Mouse (Mus musculus) intestine, embryonic 14.5 days (tissue): ENCODE results near the gene Olfr1249. TPM values are rescaled to one million over a fixed set of nuclear protein-coding genes. Genes with fewer than 3 reads are reported as not detected.
"Not testable (repeated sequence)": the region's sequence is repeated elsewhere in the genome, so short reads cannot be mapped to it uniquely, and the experiment has no call there.

Experiments used
- ATAC-seq: fragments of 200-750 bp; cut with Nextera tagmentation; replicated peaks from 2 replicates; pipeline ENCODE4 v1.8.0; 2017; ENCODE audit warnings: low read depth, moderate number of reproducible peaks, moderate TSS enrichment, moderate library complexity; ENCODE audit not compliant: low FRiP score, low TSS enrichment
- DNase-seq: peaks from one replicate; pipeline ENCODE4 v3.0.0-alpha.2; 2018; ENCODE audit warnings: low spot score
- H3K27ac ChIP-seq: fragments of 300-500 bp; sonication (generic); 2 replicates; pipeline ENCODE4 v1.5.1; 2014; ENCODE audit warnings: low read depth, mild to moderate bottlenecking, control low read depth
- H3K27me3 ChIP-seq: fragments of 300-500 bp; sonication (generic); replicated peaks from 2 replicates; pipeline ENCODE4 v1.6.1; 2014; ENCODE audit warnings: low read length, control low read depth; ENCODE audit not compliant: control insufficient read depth, insufficient read depth
- H3K36me3 ChIP-seq: fragments of 300-500 bp; sonication (generic); 2 replicates; pipeline ENCODE4 v1.6.1; 2014; ENCODE audit warnings: low read length, control low read depth; ENCODE audit not compliant: control insufficient read depth, insufficient read depth
- H3K4me1 ChIP-seq: fragments of 300-500 bp; sonication (generic); replicated peaks from 2 replicates; pipeline ENCODE4 v1.6.1; 2014; ENCODE audit warnings: low read length, control low read depth, mixed read lengths; ENCODE audit not compliant: control insufficient read depth, insufficient read depth
- H3K4me2 ChIP-seq: fragments of 300-500 bp; sonication (generic); 2 replicates; pipeline ENCODE4 v1.6.1; 2014; ENCODE audit warnings: low read length
- H3K4me3 ChIP-seq: fragments of 300-500 bp; sonication (generic); 2 replicates; pipeline ENCODE4 v1.5.1; 2014; ENCODE audit warnings: low read depth, low read length, control low read depth, mixed read lengths
- H3K9ac ChIP-seq: fragments of 300-500 bp; sonication (generic); 2 replicates; pipeline ENCODE4 v1.6.1; 2014; ENCODE audit warnings: mild to moderate bottlenecking, low read length
- H3K9me3 ChIP-seq: fragments of 300-500 bp; sonication (generic); 2 replicates; pipeline ENCODE4 v1.6.1; 2016; ENCODE audit warnings: low read length, control low read depth; ENCODE audit not compliant: control insufficient read depth
- WGBS: fragments of 180-500 bp; shearing (Covaris S2); extraction: QIAGEN DNeasy Blood & Tissue Kit; methylation state at CpG from one replicate; pipeline ENCODE4 v1.1.7; 2014; 5-methylcytosine and 5-hydroxymethylcytosine counted together
- polyA plus RNA-seq: library from polyadenylated mRNA; unstranded; fragments of >200 nt; fragmentation: Nextera tagmentation; extraction: Ambion mirVana; gene quantifications from 2 replicates; pipeline ENCODE4 v1.2.1, GENCODE M21; 2014

Olfr1249 gene
- polyA plus RNA-seq: not detected in 2 replicates

- Histone ChIP-seq H3K9me3 (no peaks in the 10 kb centered on the region), H3K9ac (no peak within 1 kb of the TSS), H3K4me3 (no peak within 1 kb of the TSS), H3K27ac (no peak within 1 kb of the TSS), H3K36me3 (no peaks in the 10 kb centered on the region), H3K27me3 (no peaks in the 10 kb centered on the region), H3K4me1 (no peaks in the 10 kb centered on the region), H3K4me2 (no peak within 1 kb of the TSS)
- WGBS: 85% methylated on average over 2 of the region's 2 CpGs
- ATAC-seq: no peak
- DNase-seq: no peak
Observed at GRCm38 (mm10) chr2:89634883-89635282, at the start of gene Olfr1249. TSS of gene Olfr1249 (minus strand) at chr2:89634983.

- H3K4me2 ChIP-seq: no peak within 1 kb of the TSS
- ATAC-seq (no peak), DNase-seq (no peak)
- no peaks in the 10 kb centered on the region for H3K9me3 ChIP-seq
- H3K4me1 ChIP-seq: no peaks in the 10 kb centered on the region
- H3K9ac ChIP-seq: no peak within 1 kb of the TSS
- H3K27ac ChIP-seq: no peak within 1 kb of the TSS
- H3K27me3 ChIP-seq: no peaks in the 10 kb centered on the region
- H3K4me3 ChIP-seq: no peak within 1 kb of the TSS
- H3K36me3 ChIP-seq: no peaks in the 10 kb centered on the region
Observed at GRCm38 (mm10) chr2:89671836-89672235, 37.1 kb upstream of the Olfr1249 start, which contains the start of gene Olfr1251. TSS of gene Olfr1251 (minus strand) at chr2:89671936.

GRCm38 (mm10) chr2:89661367-89661766, 26.6 kb upstream of the Olfr1249 start, which contains the start of gene Olfr1250:
TSS of gene Olfr1250 (minus strand) at chr2:89661467.
- H3K4me3 ChIP-seq: no peak within 1 kb of the TSS
- no peaks in the 10 kb centered on the region for H3K9me3 ChIP-seq
- no peaks in the 10 kb centered on the region for H3K4me1 ChIP-seq
- no peak within 1 kb of the TSS for H3K27ac ChIP-seq
- no peaks in the 10 kb centered on the region for H3K27me3 ChIP-seq
- no peak for ATAC-seq
- H3K36me3 ChIP-seq: no peaks in the 10 kb centered on the region
- H3K4me2 ChIP-seq: no peak within 1 kb of the TSS
- H3K9ac ChIP-seq: no peak within 1 kb of the TSS
- no peak for DNase-seq

GRCm38 (mm10) chr2:89618145-89618544, 16.6 kb downstream of the Olfr1249 start, which contains the start of gene Olfr1248:
TSS of gene Olfr1248 (minus strand) at chr2:89618245.
- not testable (repeated sequence) for H3K4me3 ChIP-seq, H3K36me3 ChIP-seq, DNase-seq, H3K9ac ChIP-seq, H3K4me2 ChIP-seq, H3K9me3 ChIP-seq, H3K4me1 ChIP-seq, ATAC-seq, H3K27me3 ChIP-seq, H3K27ac ChIP-seq
- 92% methylated on average over 1 of the region's 1 CpGs for whole genome bisulfite sequencing

- Histone ChIP-seq H3K27me3 (no peaks in the 10 kb centered on the region), H3K9me3 (no peaks in the 10 kb centered on the region), H3K27ac (no peak within 1 kb of the TSS), H3K4me2 (no peak within 1 kb of the TSS), H3K36me3 (no peaks in the 10 kb centered on the region), H3K9ac (no peak within 1 kb of the TSS), H3K4me1 (no peaks in the 10 kb centered on the region), H3K4me3 (no peak within 1 kb of the TSS)
- WGBS: 85% methylated on average over 2 of the region's 2 CpGs
- no peak for ATAC-seq
- no peak for DNase-seq
Observed at GRCm38 (mm10) chr2:89614030-89614429, 20.8 kb downstream of the Olfr1249 start, which contains the start of gene Olfr1247. TSS of gene Olfr1247 (minus strand) at chr2:89614130.

GRCm38 (mm10) chr2:89593057-89593456, 41.7 kb downstream of the Olfr1249 start, which contains the start of gene Olfr1246:
TSS of gene Olfr1246 (minus strand) at chr2:89593157.
- DNase-seq (no peak), ATAC-seq (no peak)
- no peak within 1 kb of the TSS for H3K4me3 ChIP-seq
- 60% methylated on average over 2 of the region's 2 CpGs for WGBS
- no peaks in the 10 kb centered on the region for H3K36me3 ChIP-seq
- no peak within 1 kb of the TSS for H3K4me2 ChIP-seq
- H3K4me1 ChIP-seq: no peaks in the 10 kb centered on the region
- no peak within 1 kb of the TSS for H3K9ac ChIP-seq
- H3K27ac ChIP-seq: no peak within 1 kb of the TSS
- H3K9me3 ChIP-seq: no peaks in the 10 kb centered on the region
- H3K27me3 ChIP-seq: no peaks in the 10 kb centered on the region

Other genes with a start within 250 kb of the Olfr1249 start
- not detected in 2 replicates for gene Olfr1238, start 225.3 kb downstream of the Olfr1249 start, polyA plus RNA-seq
- not detected in 2 replicates for gene Olfr1239, start 214.6 kb downstream of the Olfr1249 start, polyA plus RNA-seq
- gene Olfr1240, start 192.0 kb downstream of the Olfr1249 start, polyA plus RNA-seq: not detected in 2 replicates
- not detected in 2 replicates for gene Olfr1241, start 147.9 kb downstream of the Olfr1249 start, polyA plus RNA-seq
- not detected in 2 replicates for gene Olfr1242, start 136.6 kb downstream of the Olfr1249 start, polyA plus RNA-seq
- not detected in 2 replicates for gene Olfr1243, start 103.5 kb downstream of the Olfr1249 start, polyA plus RNA-seq
- not detected in 2 replicates for gene Olfr1245, start 56.5 kb downstream of the Olfr1249 start, polyA plus RNA-seq
- gene Olfr1246, start 41.8 kb downstream of the Olfr1249 start, polyA plus RNA-seq: not detected in 2 replicates
- not detected in 2 replicates for gene Olfr1247, start 20.9 kb downstream of the Olfr1249 start, polyA plus RNA-seq
- not detected in 2 replicates for gene Olfr1248, start 16.7 kb downstream of the Olfr1249 start, polyA plus RNA-seq
- not detected in 2 replicates for gene Olfr1250, start 26.5 kb upstream of the Olfr1249 start, polyA plus RNA-seq
- not detected in 2 replicates for gene Olfr1251, start 37.0 kb upstream of the Olfr1249 start, polyA plus RNA-seq
- not detected in 2 replicates for gene Olfr1252, start 90.0 kb upstream of the Olfr1249 start, polyA plus RNA-seq
- not detected in 2 replicates for gene Olfr1253, start 122.1 kb upstream of the Olfr1249 start, polyA plus RNA-seq
- not detected in 2 replicates for gene Olfr1254, start 158.6 kb upstream of the Olfr1249 start, polyA plus RNA-seq
- gene Olfr1255, start 177.1 kb upstream of the Olfr1249 start, polyA plus RNA-seq: not detected in 2 replicates
- gene Olfr1256, start 206.6 kb upstream of the Olfr1249 start, polyA plus RNA-seq: not detected in 2 replicates
- gene Olfr48, start 213.2 kb upstream of the Olfr1249 start, polyA plus RNA-seq: not detected in 2 replicates
- gene Olfr1257, start 243.5 kb upstream of the Olfr1249 start, polyA plus RNA-seq: 0.17 TPM in 1 of 2 replicates, not detected in the other